ENCODE assay signal across 17 mouse cellular contexts in the genomic region with DNA sequence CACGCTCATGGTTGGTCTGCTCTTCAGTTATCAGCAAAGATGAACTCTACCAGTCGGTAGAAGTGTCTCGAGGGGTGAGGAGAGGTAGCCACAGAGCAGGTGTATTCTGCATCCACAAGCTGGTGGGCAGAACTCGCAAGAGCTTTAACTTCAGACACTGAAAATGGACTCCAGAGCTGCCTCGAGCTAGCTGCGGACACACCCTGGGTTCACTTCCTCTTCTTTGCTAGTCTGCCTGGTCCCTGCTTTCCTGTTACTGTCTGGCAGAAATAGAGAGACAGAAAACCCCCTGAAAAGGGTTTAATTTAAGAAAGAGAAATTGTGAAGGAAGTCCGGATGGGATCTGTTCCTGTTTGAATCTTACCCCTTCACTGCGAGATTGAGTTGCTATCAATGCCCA. TPM values are rescaled to one million over a fixed set of nuclear protein-coding genes. Genes with fewer than 3 reads are reported as not detected.
DNase-seq lines count a peak whose midpoint lies in the region; ATAC-seq and TF ChIP-seq lines count a peak whose summit lies in the region.
"Had no signal": no experiment of that assay in that cellular context is flagged by ENCODE, and none has a peak within 500 bp of the region (broad histone marks: within the 10 kb centered on the region; RNA-seq: fewer than 3 reads in every experiment).

No protein-coding gene starts in this region.

- H3K9me3 ChIP-seq in midbrain, embryonic 11.5 days (ENCODE audit: control insufficient read depth, low read length), result no peaks in the 10 kb centered on the region
- no peaks in the 10 kb centered on the region for H3K9me3 ChIP-seq in kidney, embryonic 15.5 days (replicated peaks)
- H3K9me3 ChIP-seq: embryonic facial prominence, embryonic 13.5 days; liver, embryonic 15.5 days; midbrain, embryonic 15.5 days had no signal

- TF ChIP-seq POLR2A in liver, adult 2 months (IDR thresholded peaks at IDR 0.05; ENCODE audit: extremely low read depth, insufficient read depth, low read length), result no peak

- no peaks in the 10 kb centered on the region for H3K27me3 ChIP-seq in liver, adult 2 months (ENCODE audit: control insufficient read depth, insufficient read depth, low read length)
- H3K27me3 ChIP-seq in midbrain, embryonic 11.5 days (ENCODE audit: control insufficient read depth, insufficient read depth, low read length), result no peaks in the 10 kb centered on the region
- H3K27me3 ChIP-seq in kidney, embryonic 15.5 days, result no peaks in the 10 kb centered on the region
- H3K27me3 ChIP-seq: embryonic facial prominence, embryonic 13.5 days; liver, embryonic 15.5 days; midbrain, embryonic 15.5 days had no signal

- no peak overlapping the region for H3K4me3 ChIP-seq in liver, adult 2 months (ENCODE audit: insufficient read depth, low read depth, low read length)
- H3K4me3 ChIP-seq in midbrain, embryonic 11.5 days (ENCODE audit: low read depth, low read length), result no peak overlapping the region
- H3K4me3 ChIP-seq in kidney, embryonic 15.5 days (replicated peaks), result no peak overlapping the region
- H3K4me3 ChIP-seq: embryonic facial prominence, embryonic 13.5 days; gastrocnemius, adult 2 months; liver, embryonic 15.5 days; midbrain, embryonic 15.5 days had no signal

- no peaks in the 10 kb centered on the region for H3K36me3 ChIP-seq in liver, adult 2 months (ENCODE audit: control insufficient read depth, insufficient read depth, low read length)
- peaks cover 9% of the 10 kb centered on the region; the same call in 1 of the 2 replicates for H3K36me3 ChIP-seq in midbrain, embryonic 11.5 days (ENCODE audit: control insufficient read depth, insufficient read depth, low read length)
- peaks cover 18% of the 10 kb centered on the region for H3K36me3 ChIP-seq in kidney, embryonic 15.5 days
- H3K36me3 ChIP-seq: liver, embryonic 15.5 days had no signal

- H3K27ac ChIP-seq in liver, adult 2 months (replicated peaks; ENCODE audit: insufficient read depth, low read depth, low read length), result peak overlapping the region; percentile 49
- H3K27ac ChIP-seq in midbrain, embryonic 11.5 days (ENCODE audit: low read depth, low read length), result no peak overlapping the region
- no peak overlapping the region for H3K27ac ChIP-seq in kidney, embryonic 15.5 days
- H3K27ac ChIP-seq: embryonic facial prominence, embryonic 13.5 days; gastrocnemius, adult 2 months; liver, embryonic 15.5 days; midbrain, embryonic 15.5 days had no signal

- 71% methylated on average over 8 of the region's 8 CpGs for WGBS in liver, adult 2 months
- 87% methylated on average over 8 of the region's 8 CpGs for WGBS in midbrain, embryonic 11.5 days
- 84% methylated on average over 8 of the region's 8 CpGs for WGBS in kidney, embryonic 15.5 days

- H3K4me1 ChIP-seq in liver, adult 2 months (ENCODE audit: control insufficient read depth, insufficient read depth, low read length), result peaks cover 18% of the 10 kb centered on the region
- peaks cover 20% of the 10 kb centered on the region for H3K4me1 ChIP-seq in midbrain, embryonic 11.5 days (ENCODE audit: control insufficient read depth, insufficient read depth, low read length)
- H3K4me1 ChIP-seq in kidney, embryonic 15.5 days, result peaks cover 19% of the 10 kb centered on the region

- no peak overlapping the region for H3K4me2 ChIP-seq in midbrain, embryonic 11.5 days
- H3K4me2 ChIP-seq in kidney, embryonic 15.5 days, result no peak overlapping the region
- H3K4me2 ChIP-seq: embryonic facial prominence, embryonic 13.5 days; liver, embryonic 15.5 days; midbrain, embryonic 15.5 days had no signal

- no peak for ATAC-seq in midbrain, embryonic 11.5 days (ENCODE audit: low FRiP score)
- no peak for ATAC-seq in kidney, embryonic 15.5 days (replicated peaks; ENCODE audit: low FRiP score)
- ATAC-seq: forebrain, embryonic 14.5 days; midbrain, embryonic 15.5 days had no signal

- TF ChIP-seq CTCF in liver, adult 2 months (IDR thresholded peaks at IDR 0.05; ENCODE audit: low read depth, low read length), result no peak

- no peaks in the 10 kb centered on the region; the same call in 1 of the 2 replicates for H3K79me2 ChIP-seq in liver, adult 2 months (ENCODE audit: control insufficient read depth, insufficient read depth, low read length)

- DNase-seq in liver, adult 2 months (ENCODE audit: extremely low read depth, low read depth, low spot score), result no peak
- no peak for DNase-seq in liver
- peak; percentile 49 for DNase-seq in CD4-positive, CD25-positive, alpha-beta regulatory T cell, adult 2 months (ENCODE audit: low read depth, low spot score)
- peak; percentile 22 for DNase-seq in brain, adult 2 months (ENCODE audit: low read depth, low spot score)
- peak; percentile 44 to 50 for DNase-seq in monocyte, adult 2 months (ENCODE audit: low read depth in 1 of 2, low spot score in 2 of 2)
- no peak for DNase-seq in midbrain, embryonic 11.5 days (ENCODE audit: low spot score, missing footprints)
- DNase-seq: adrenal gland, postnatal 36 days; cerebellum, adult 9-11 months; gastrocnemius, adult 2 months; kidney, postnatal 10 days had no signal

- no peak overlapping the region for H3K9ac ChIP-seq in liver, adult 2 months (ENCODE audit: low read depth, low read length)
- H3K9ac ChIP-seq in midbrain, embryonic 11.5 days (ENCODE audit: low read length), result no peak overlapping the region
- no peak overlapping the region for H3K9ac ChIP-seq in kidney, embryonic 15.5 days
- H3K9ac ChIP-seq: embryonic facial prominence, embryonic 13.5 days; liver, embryonic 15.5 days; midbrain, embryonic 15.5 days had no signal

RNA-seq across cellular contexts. Expression of a gene that starts 37.6 kb away (rescaled TPM):
- total RNA-seq in liver, adult 2 months (2014; rRNA removed), result 0.18 TPM in 1 of 2 replicates, not detected in the other
- polyA plus RNA-seq in liver, adult 2 months (2012; rRNA removed), result 0.07 and 0.16 TPM in 2 replicates
- polyA plus RNA-seq in midbrain, embryonic 11.5 days (2014; fragmentation: Nextera tagmentation; extraction: Ambion mirVana), result 0.11 TPM in 1 of 2 replicates, not detected in the other
- polyA plus RNA-seq in kidney, embryonic 15.5 days (2015; fragmentation: Nextera tagmentation; extraction: Ambion mirVana), result 0.09 TPM in 1 of 2 replicates, not detected in the other
- total RNA-seq: adrenal gland, postnatal 36 days; gastrocnemius, adult 2 months had no signal
- polyA plus RNA-seq: embryonic facial prominence, embryonic 13.5 days; forebrain, embryonic 14.5 days; heart, embryonic 16.5 days; midbrain, embryonic 15.5 days; thymus, postnatal 0 days had no signal

RNA-seq across cellular contexts. Expression of a gene that starts 50.3 kb away (rescaled TPM):
- 2.8 and 4.7 TPM in 2 replicates for total RNA-seq in liver, adult 2 months (2014; rRNA removed)
- 0.58 and 0.97 TPM in 2 replicates for polyA plus RNA-seq in liver, adult 2 months (2012; rRNA removed)
- polyA plus RNA-seq in midbrain, embryonic 11.5 days (2014; fragmentation: Nextera tagmentation; extraction: Ambion mirVana), result 68.7 and 80.1 TPM in 2 replicates
- 56.4 and 64.7 TPM in 2 replicates for polyA plus RNA-seq in kidney, embryonic 15.5 days (2015; fragmentation: Nextera tagmentation; extraction: Ambion mirVana)

Comparison
In these comparisons a context has a peak if more than half of its experiments do, and no peak if none do; other contexts are left out.
1. DNase-seq: peak in CD4-positive, CD25-positive, alpha-beta regulatory T cell, adult 2 months (single experiment), brain, adult 2 months (single experiment) and monocyte, adult 2 months (2 of 2); none in liver, adult 2 months (single experiment), liver (single experiment) and midbrain, embryonic 11.5 days (single experiment).
2. RNA of a gene that starts 50.3 kb away (polyA plus RNA-seq): 68.7 to 80.1 TPM in midbrain, embryonic 11.5 days and 56.4 to 64.7 TPM in kidney, embryonic 15.5 days; 0.58 to 0.97 TPM in liver, adult 2 months; every median in the first group is over 10 times any median in the second.